ENCODE assay signal across 9 mouse cellular contexts in genomic region chr9:58928103-58928502, GRCm38 (mm10).
A peak's percentile ranks its signal among the peaks of the same experiment; 100 is the strongest.
DNase-seq lines count a peak whose midpoint lies in the region; ATAC-seq lines count a peak whose summit lies in the region.
"Had no signal": no experiment of that assay in that cellular context is flagged by ENCODE, and none has a peak within 500 bp of the region (broad histone marks: within the 10 kb centered on the region; RNA-seq: fewer than 3 reads in every experiment).

No protein-coding gene starts in this region.

- H3K9ac ChIP-seq in neural tube, embryonic 15.5 days (replicated peaks): no peak overlapping the region
- no peak overlapping the region for H3K9ac ChIP-seq in intestine, embryonic 16.5 days (ENCODE audit: low read depth, low read length)

- 29% methylated on average over 1 of the region's 1 CpGs for whole genome bisulfite sequencing in neural tube, embryonic 15.5 days
- WGBS in intestine, embryonic 16.5 days: 24% methylated on average over 1 of the region's 1 CpGs

- DNase-seq in gastrocnemius, adult 18-20 months (ENCODE audit: low spot score): peak; percentile 28
- DNase-seq in gastrocnemius, postnatal 25 days: no peak
- peak; percentile 16 for DNase-seq in neural tube, embryonic 10.5 days (ENCODE audit: extremely low spot score, low spot score)
- peak; percentile 7 for DNase-seq in cerebellum, adult 9-11 months
- DNase-seq in layer of hippocampus, adult 9-10 months (ENCODE audit: low spot score): peak; percentile 36
- DNase-seq in retina, embryonic 14.5 days (ENCODE audit: low spot score): peak; percentile 62

- ATAC-seq in neural tube, embryonic 15.5 days (ENCODE audit: low FRiP score): no peak
- no peak for ATAC-seq in intestine, embryonic 16.5 days

- H3K36me3 ChIP-seq in neural tube, embryonic 15.5 days: 0 out of 2 replicates have a peak, but pooled peaks cover 4% of the 10 kb centered on the region
- no peaks in the 10 kb centered on the region for H3K36me3 ChIP-seq in intestine, embryonic 16.5 days (ENCODE audit: control insufficient read depth, insufficient read depth, low read length)

- H3K4me2 ChIP-seq in neural tube, embryonic 15.5 days: no peak overlapping the region
- H3K4me2 ChIP-seq in intestine, embryonic 16.5 days (ENCODE audit: low read depth, low read length): no peak overlapping the region

- H3K27ac ChIP-seq in neural tube, embryonic 15.5 days (replicated peaks): no peak overlapping the region
- no peak overlapping the region for H3K27ac ChIP-seq in intestine, embryonic 16.5 days (ENCODE audit: low read length)

- no peaks in the 10 kb centered on the region for H3K9me3 ChIP-seq in neural tube, embryonic 15.5 days (replicated peaks)
- no peaks in the 10 kb centered on the region for H3K9me3 ChIP-seq in intestine, embryonic 16.5 days (ENCODE audit: control insufficient read depth, low read length)
- H3K9me3 ChIP-seq: megakaryocyte, embryonic 14.5 days had no signal

- H3K4me1 ChIP-seq in neural tube, embryonic 15.5 days: no peaks in the 10 kb centered on the region
- no peaks in the 10 kb centered on the region for H3K4me1 ChIP-seq in intestine, embryonic 16.5 days (ENCODE audit: control insufficient read depth, insufficient read depth, low read length)
- H3K4me1 ChIP-seq: megakaryocyte, embryonic 14.5 days had no signal

- H3K27me3 ChIP-seq in neural tube, embryonic 15.5 days (replicated peaks): no peaks in the 10 kb centered on the region
- H3K27me3 ChIP-seq in intestine, embryonic 16.5 days (replicated peaks; ENCODE audit: control insufficient read depth, insufficient read depth, low read length): no peaks in the 10 kb centered on the region

- no peak overlapping the region for H3K4me3 ChIP-seq in neural tube, embryonic 15.5 days (replicated peaks)
- H3K4me3 ChIP-seq in intestine, embryonic 16.5 days (ENCODE audit: low read length): no peak overlapping the region
- H3K4me3 ChIP-seq: megakaryocyte, embryonic 14.5 days had no signal
